Mouse (Mus musculus) MEL (cell line): Measurements from ENCODE around the gene Sardh. TPM values are rescaled to one million over a fixed set of nuclear protein-coding genes. Genes with fewer than 3 reads are reported as not detected.

Source experiments
- DNase-seq: peaks from one replicate; pipeline ENCODE4 v3.0.0; 2011; ENCODE audit warnings: low read depth, low spot score
- H3K27ac ChIP-seq: 2 replicates; pipeline ENCODE4 v1.5.1; 2012; ENCODE audit warnings: low read depth, mild to moderate bottlenecking, control low read depth, low read length, moderate library complexity; ENCODE audit not compliant: control insufficient read depth
- H3K27me3 ChIP-seq, 2 experiments: fragments of 150-350 bp in 1 of 2; sonication (generic) in 1 of 2; 2 replicates each; pipeline ENCODE4 v1.6.1; 2012; ENCODE audit warnings: low read length in 2 of 2, mild to moderate bottlenecking in 2 of 2, improper control_type of control experiment in 1 of 2, moderate library complexity in 1 of 2; ENCODE audit not compliant: insufficient read depth in 2 of 2, control insufficient read depth in 1 of 2
- H3K36me3 ChIP-seq, 2 experiments: 2 replicates each; pipeline ENCODE4 v1.6.1; 2012 to 2014; ENCODE audit warnings: low read length in 2 of 2, improper control_type of control experiment in 1 of 2, inconsistent platforms in 1 of 2, mild to moderate bottlenecking in 1 of 2; ENCODE audit not compliant: insufficient read depth in 2 of 2, control insufficient read depth in 1 of 2
- H3K4me1 ChIP-seq, 2 experiments: fragments of 150-350 bp in 1 of 2; sonication (generic) in 1 of 2; 2 replicates each; pipeline ENCODE4 v1.6.1; 2012; ENCODE audit warnings: low read length in 2 of 2, improper control_type of control experiment in 1 of 2, mild to moderate bottlenecking in 1 of 2; ENCODE audit not compliant: insufficient read depth in 2 of 2, control insufficient read depth in 1 of 2
- H3K4me3 ChIP-seq, 2 experiments: fragments of 150-350 bp in 1 of 2; sonication (generic) in 1 of 2; 2 replicates each; pipeline ENCODE4 v1.5.1; 2012; ENCODE audit warnings: low read depth in 2 of 2, low read length in 2 of 2, mild to moderate bottlenecking in 2 of 2, moderate library complexity in 2 of 2, control low read depth in 1 of 2, improper control_type of control experiment in 1 of 2; ENCODE audit not compliant: control insufficient read depth in 1 of 2, insufficient read depth in 1 of 2
- H3K79me2 ChIP-seq: 2 replicates; pipeline ENCODE4 v1.6.1; 2012; ENCODE audit warnings: mild to moderate bottlenecking, low read length, moderate library complexity; ENCODE audit not compliant: control insufficient read depth, poor library complexity, insufficient read depth
- H3K9ac ChIP-seq: 2 replicates; pipeline ENCODE4 v1.6.1; 2012; ENCODE audit warnings: low read depth, mild to moderate bottlenecking, control low read depth, low read length, moderate library complexity; ENCODE audit not compliant: control insufficient read depth, poor library complexity, severe bottlenecking
- H3K9me3 ChIP-seq: fragments of 150-350 bp; sonication (generic); replicated peaks from 2 replicates; pipeline ENCODE4 v1.6.1; 2012; ENCODE audit warnings: mild to moderate bottlenecking, low read length, improper control_type of control experiment, moderate library complexity; ENCODE audit not compliant: insufficient read depth
- BHLHE40 ChIP-seq: IDR thresholded peaks from 2 replicates; pipeline ENCODE4 v1.6.1; 2012; ENCODE audit warnings: low read depth, mild to moderate bottlenecking, inconsistent platforms, low read length, improper control_type of control experiment, borderline replicate concordance
- CHD1 ChIP-seq: IDR thresholded peaks from 2 replicates; pipeline ENCODE4 v1.6.1; 2012; ENCODE audit warnings: low read depth, mild to moderate bottlenecking, inconsistent platforms, low read length, improper control_type of control experiment
- CHD2 ChIP-seq: IDR thresholded peaks from 2 replicates; pipeline ENCODE4 v1.6.1; 2011; ENCODE audit warnings: low read length, improper control_type of control experiment
- CTCF ChIP-seq, 3 experiments: IDR thresholded peaks in 2 of 3; conservative IDR thresholded peaks in 1 of 3; 2 replicates each; pipeline ENCODE4 v1.5.1; 2011 to 2012; ENCODE audit warnings: low read length in 3 of 3, low read depth in 2 of 3, mild to moderate bottlenecking in 2 of 3, improper control_type of control experiment in 1 of 3, inconsistent platforms in 1 of 3, mixed read lengths in 1 of 3, moderate library complexity in 1 of 3; ENCODE audit not compliant: control insufficient read depth in 1 of 3, insufficient read depth in 1 of 3, poor library complexity in 1 of 3, severe bottlenecking in 1 of 3
- E2F4 ChIP-seq: IDR thresholded peaks from 2 replicates; pipeline ENCODE4 v1.6.1; 2011; ENCODE audit warnings: low read depth, low read length, improper control_type of control experiment, borderline replicate concordance
- EP300 ChIP-seq, 2 experiments: IDR thresholded peaks; 2 replicates each; pipeline ENCODE4 v1.6.1; 2011; ENCODE audit warnings: improper control_type of control experiment in 2 of 2, low read length in 2 of 2, low read depth in 1 of 2, mild to moderate bottlenecking in 1 of 2
- ETS1 ChIP-seq: IDR thresholded peaks from 2 replicates; pipeline ENCODE4 v1.6.1; 2012; ENCODE audit warnings: low read depth, mild to moderate bottlenecking, inconsistent platforms, low read length, improper control_type of control experiment, moderate library complexity
- MAFK ChIP-seq: IDR thresholded peaks from 2 replicates; pipeline ENCODE4 v1.6.1; 2011; ENCODE audit warnings: low read depth, mild to moderate bottlenecking, low read length, improper control_type of control experiment, borderline replicate concordance
- MXI1 ChIP-seq: IDR thresholded peaks from 2 replicates; pipeline ENCODE4 v1.6.1; 2011; ENCODE audit warnings: mild to moderate bottlenecking, low read depth, low read length, improper control_type of control experiment
- NELFE ChIP-seq: IDR thresholded peaks from 2 replicates; pipeline ENCODE4 v1.6.1; 2011; ENCODE audit warnings: low read depth, low read length, improper control_type of control experiment
- POLR2A ChIP-seq, 2 experiments: IDR thresholded peaks; 2 replicates each; pipeline ENCODE4 v1.6.1; 2011 to 2012; ENCODE audit warnings: low read length in 2 of 2, mild to moderate bottlenecking in 2 of 2, control low read depth in 1 of 2, improper control_type of control experiment in 1 of 2, low read depth in 1 of 2, moderate library complexity in 1 of 2; ENCODE audit not compliant: control insufficient read depth in 1 of 2, insufficient read depth in 1 of 2, poor library complexity in 1 of 2
- RCOR1 ChIP-seq: IDR thresholded peaks from 2 replicates; pipeline ENCODE4 v1.6.1; 2012; ENCODE audit warnings: low read depth, mild to moderate bottlenecking, inconsistent platforms, low read length, improper control_type of control experiment
- SIN3A ChIP-seq: IDR thresholded peaks from 2 replicates; pipeline ENCODE4 v1.6.1; 2012; ENCODE audit warnings: low read length, improper control_type of control experiment, inconsistent platforms
- ZKSCAN1 ChIP-seq: IDR thresholded peaks from 2 replicates; pipeline ENCODE4 v1.6.1; 2012; ENCODE audit warnings: low read depth, mild to moderate bottlenecking, inconsistent platforms, low read length, improper control_type of control experiment, moderate library complexity
- ZMIZ1 ChIP-seq: IDR thresholded peaks from 2 replicates; pipeline ENCODE4 v1.6.1; 2012; ENCODE audit warnings: low read depth, mild to moderate bottlenecking, inconsistent platforms, low read length, improper control_type of control experiment, moderate library complexity
- ZNF384 ChIP-seq: IDR thresholded peaks from 2 replicates; pipeline ENCODE4 v1.6.1; 2012; ENCODE audit warnings: low read depth, mild to moderate bottlenecking, inconsistent platforms, low read length, improper control_type of control experiment
- polyA plus RNA-seq, 2 experiments: library from polyadenylated mRNA; stranded (reverse) in 1 of 2; unstranded in 1 of 2; fragments of >175 nt in 1 of 2; fragments of >200 nt in 1 of 2; gene quantifications; 2 replicates each; pipeline versions ENCODE4 v1.2.1 to v1.2.4; 2012; ENCODE audit warnings: low replicate concordance in 2 of 2, low read depth in 1 of 2; ENCODE audit not compliant: insufficient read length in 2 of 2, insufficient read depth in 1 of 2, missing spikeins in 1 of 2
- total RNA-seq: library from RNA; depleted of rRNA; stranded (reverse); fragments of 300-350 nt; gene quantifications from 2 replicates; pipeline ENCODE4 v1.2.3, GENCODE M21; 2012; rRNA removed

The Sardh gene
- total RNA-seq (0.23 TPM in 1 of 2 replicates, not detected in the other), polyA plus RNA-seq (under 1 TPM in 1 of 2 experiments, not detected in 1; 0.19 TPM)

- Histone ChIP-seq H3K27ac (no peak within 1 kb of the TSS), H3K9me3 (no peaks in the 10 kb centered on the region), H3K9ac (no peak within 1 kb of the TSS), H3K79me2 (no peaks in the 10 kb centered on the region), H3K4me1 (no peaks in the 10 kb centered on the region), H3K4me3 (no peak within 1 kb of the TSS), H3K36me3 (no peaks in the 10 kb centered on the region), H3K27me3 (peaks cover 7 to 12% of the 10 kb centered on the region in 2 experiments)
- DNase-seq: no peak
- TF ChIP-seq E2F4: no peak
- no peak for TF ChIP-seq ZKSCAN1
- TF ChIP-seq CTCF (IDR thresholded peaks at IDR 0.05 in 2 of 3, conservative IDR thresholded peaks at IDR 0.05 in 1 of 3; ENCODE audit: control insufficient read depth in 1 of 3, insufficient read depth in 1 of 3, low read depth in 2 of 3, low read length in 3 of 3, poor library complexity in 1 of 3, severe bottlenecking in 1 of 3): no peak
Measured at GRCm38 (mm10) chr2:27248211-27248610, at the start of gene Sardh. Gene Sardh (minus strand): TSS chr2:27248337.

GRCm38 (mm10) chr2:27296656-27297406 lies 48.7 kb upstream of the Sardh start:
- Histone ChIP-seq H3K4me1 (no peaks in the 10 kb centered on the region), H3K79me2 (no peaks in the 10 kb centered on the region), H3K36me3 (no peaks in the 10 kb centered on the region), H3K27ac (no peak overlapping the region), H3K9ac (no peak overlapping the region), H3K9me3 (no peaks in the 10 kb centered on the region), H3K4me3 (no peak overlapping the region), H3K27me3 (no peaks in the 10 kb centered on the region)
- no peak for DNase-seq
- TF ChIP-seq SIN3A (no peak), RCOR1 (no peak), NELFE (no peak), POLR2A (IDR thresholded peaks at IDR 0.05; ENCODE audit: control insufficient read depth in 1 of 2, insufficient read depth in 1 of 2, low read depth in 1 of 2, low read length in 2 of 2, poor library complexity in 1 of 2) (no peak), ZNF384 (no peak), MAFK (no peak), CHD2 (no peak), EP300 (IDR thresholded peaks at IDR 0.05; ENCODE audit: low read depth in 1 of 2, low read length in 2 of 2) (no peak), MXI1 (no peak), ZKSCAN1 (no peak), ETS1 (no peak), ZMIZ1 (no peak), BHLHE40 (no peak), CHD1 (no peak), CTCF (IDR thresholded peaks at IDR 0.05 in 2 of 3, conservative IDR thresholded peaks at IDR 0.05 in 1 of 3; ENCODE audit: control insufficient read depth in 1 of 3, insufficient read depth in 1 of 3, low read depth in 2 of 3, low read length in 3 of 3, poor library complexity in 1 of 3, severe bottlenecking in 1 of 3) (no peak)
- TF ChIP-seq, all 39 proteins: peak for 0
